Mouse (Mus musculus) cortical plate, adult 2 months (tissue): Measurements from ENCODE around the gene Cdipt.

Experiments used
- CTCF ChIP-seq: fragments of 200-500 bp; IDR thresholded peaks from 2 replicates; pipeline ENCODE4 v1.5.1; 2011; ENCODE audit warnings: mild to moderate bottlenecking, control low read depth, low read length; ENCODE audit not compliant: insufficient read depth; ENCODE audit errors: extremely low read depth
- POLR2A ChIP-seq: fragments of 200-500 bp; IDR thresholded peaks from 2 replicates; pipeline ENCODE4 v1.6.1; 2011; ENCODE audit warnings: mild to moderate bottlenecking, low read length, control low read depth; ENCODE audit not compliant: insufficient read depth; ENCODE audit errors: extremely low read depth

DNA sequence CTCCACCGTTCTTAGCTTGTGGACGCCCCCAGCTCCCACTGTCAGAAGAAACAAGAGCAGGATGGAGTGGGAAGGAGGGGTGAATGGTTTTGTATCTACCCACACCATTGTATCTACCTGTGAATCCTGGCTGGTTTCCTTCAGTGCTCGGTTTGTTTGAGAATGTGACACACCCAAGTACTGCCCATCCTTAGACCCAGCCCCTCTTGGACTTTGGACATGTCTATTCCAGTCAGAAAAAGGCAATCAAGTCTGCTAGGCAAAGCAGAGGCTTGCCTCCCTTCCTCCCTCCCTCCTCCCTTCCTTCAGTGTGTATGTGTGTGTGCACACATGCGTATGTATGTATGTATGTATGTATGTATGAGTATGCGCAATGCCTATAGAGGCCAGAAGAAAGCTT, 27.9 kb downstream of the Cdipt start:
- TF ChIP-seq POLR2A (no peak), CTCF (no peak)
